Mouse (Mus musculus) bone marrow, adult 2 months (tissue): Measurements from ENCODE around the gene Notch1.

Source experiments
- CTCF ChIP-seq: fragments of 200-500 bp; IDR thresholded peaks from 2 replicates; pipeline ENCODE4 v1.5.1; 2011; ENCODE audit warnings: low read length, control low read depth; ENCODE audit not compliant: control insufficient read depth, insufficient read depth
- POLR2A ChIP-seq: fragments of 200-500 bp; IDR thresholded peaks from 2 replicates; pipeline ENCODE4 v1.6.1; 2011; ENCODE audit warnings: low read depth, mild to moderate bottlenecking, control low read depth, low read length, borderline replicate concordance; ENCODE audit not compliant: control insufficient read depth

DNA sequence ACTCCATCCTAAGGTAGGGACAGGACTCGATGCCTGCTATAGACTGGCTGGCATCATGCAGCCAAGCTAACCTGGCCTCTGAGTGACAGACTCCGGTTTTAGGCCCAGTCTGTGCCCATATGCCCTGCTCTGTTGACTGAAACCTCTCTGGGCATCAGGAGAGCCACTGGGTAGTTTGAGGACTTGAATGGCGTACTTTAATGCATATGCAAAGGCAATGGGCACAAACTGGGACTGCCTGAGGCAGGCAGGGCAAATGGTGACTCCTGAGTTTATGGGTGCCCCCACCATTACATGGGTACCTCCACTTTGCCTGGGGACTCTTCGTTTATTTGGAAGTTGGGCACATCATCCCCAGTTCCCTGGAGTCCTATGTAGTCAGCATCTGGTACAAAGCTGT, 69.8 kb downstream of the Notch1 start:
- TF ChIP-seq POLR2A = no peak
- no peak for TF ChIP-seq CTCF
